Mouse (Mus musculus) heart, embryonic 14.5 days (tissue): ENCODE data around the gene Bag5. TPM values are rescaled to one million over a fixed set of nuclear protein-coding genes. Genes with fewer than 3 reads are reported as not detected.

ENCODE experiments used
- ATAC-seq: fragments of 200-750 bp; cut with Nextera tagmentation; 2 replicates; pipeline ENCODE4 v1.8.0; 2017; ENCODE audit warnings: low read depth, moderate TSS enrichment; ENCODE audit not compliant: insufficient number of reproducible peaks, insufficient read depth, low FRiP score
- H3K27ac ChIP-seq, 2 experiments: fragments of 200-500 bp in 1 of 2; fragments of 300-500 bp in 1 of 2; sonication (generic) in 1 of 2; replicated peaks in 1 of 2; 2 replicates each; pipeline ENCODE4 v1.5.1; 2012 to 2014; ENCODE audit warnings: low read depth in 2 of 2, low read length in 2 of 2, control low read depth in 1 of 2, mild to moderate bottlenecking in 1 of 2, mixed read lengths in 1 of 2; ENCODE audit not compliant: control insufficient read depth in 1 of 2, insufficient read depth in 1 of 2
- H3K27me3 ChIP-seq: fragments of 300-500 bp; sonication (generic); 2 replicates; pipeline ENCODE4 v1.6.1; 2014; ENCODE audit warnings: mild to moderate bottlenecking, low read length, control low read depth; ENCODE audit not compliant: control insufficient read depth, insufficient read depth
- H3K36me3 ChIP-seq: fragments of 300-500 bp; sonication (generic); 2 replicates; pipeline ENCODE4 v1.6.1; 2014; ENCODE audit warnings: mild to moderate bottlenecking, control low read depth, low read length, mixed read lengths; ENCODE audit not compliant: control insufficient read depth, insufficient read depth
- H3K4me1 ChIP-seq, 2 experiments: fragments of 200-500 bp in 1 of 2; fragments of 300-500 bp in 1 of 2; sonication (generic) in 1 of 2; 2 replicates each; pipeline ENCODE4 v1.6.1; 2012 to 2014; ENCODE audit warnings: low read length in 2 of 2, control low read depth in 1 of 2, mixed read lengths in 1 of 2; ENCODE audit not compliant: control insufficient read depth in 2 of 2, insufficient read depth in 2 of 2
- H3K4me2 ChIP-seq: fragments of 300-500 bp; sonication (generic); 2 replicates; pipeline ENCODE4 v1.6.1; 2014; ENCODE audit warnings: mild to moderate bottlenecking, low read length
- H3K4me3 ChIP-seq, 2 experiments: fragments of 200-500 bp in 1 of 2; fragments of 300-500 bp in 1 of 2; sonication (generic) in 1 of 2; 2 replicates each; pipeline ENCODE4 v1.5.1; 2012 to 2014; ENCODE audit warnings: low read length in 2 of 2, mild to moderate bottlenecking in 2 of 2, control low read depth in 1 of 2, low read depth in 1 of 2, moderate library complexity in 1 of 2; ENCODE audit not compliant: control insufficient read depth in 1 of 2, insufficient read depth in 1 of 2
- H3K9ac ChIP-seq: fragments of 300-500 bp; sonication (generic); 2 replicates; pipeline ENCODE4 v1.6.1; 2014; ENCODE audit warnings: mild to moderate bottlenecking, low read length
- H3K9me3 ChIP-seq: fragments of 300-500 bp; sonication (generic); 2 replicates; pipeline ENCODE4 v1.6.1; 2016; ENCODE audit warnings: low read length, control low read depth; ENCODE audit not compliant: control insufficient read depth
- WGBS: fragments of 180-500 bp; shearing (Covaris S2); extraction: QIAGEN DNeasy Blood & Tissue Kit; methylation state at CpG from one replicate; pipeline ENCODE4 v1.1.7; 2014; 5-methylcytosine and 5-hydroxymethylcytosine counted together
- polyA plus RNA-seq: library from polyadenylated mRNA; unstranded; fragments of >200 nt; fragmentation: Nextera tagmentation; extraction: Ambion mirVana; gene quantifications from 2 replicates; pipeline ENCODE4 v1.2.1, GENCODE M21; 2014

Bag5 gene
- polyA plus RNA-seq, 1 experiment from 2014 or later = 42.1 TPM

DNA sequence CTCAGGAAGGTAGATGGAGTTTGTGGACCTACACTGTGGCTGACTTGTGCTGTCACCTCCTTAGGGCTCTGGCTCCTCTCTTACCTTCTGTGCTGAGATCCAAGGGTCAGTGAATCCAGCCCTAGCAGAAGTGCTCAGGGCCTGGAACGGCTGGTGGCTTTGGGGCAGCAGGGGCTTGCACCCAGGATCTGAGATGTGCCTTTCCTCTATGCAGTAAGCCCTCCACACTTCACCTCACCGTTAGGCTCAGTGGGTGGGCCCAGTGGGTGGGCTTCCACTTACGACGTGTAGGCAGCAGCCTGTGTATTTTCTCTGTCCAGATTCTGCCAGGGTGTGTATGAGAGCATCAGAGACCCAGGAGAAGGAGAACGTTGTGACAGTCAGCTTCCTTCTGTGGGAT lies 19.9 kb upstream of the Bag5 start:
- no peaks in the 10 kb centered on the region for H3K9me3 ChIP-seq
- H3K36me3 ChIP-seq = peaks cover 21% of the 10 kb centered on the region; the same call in 1 of the 2 replicates
- H3K4me3 ChIP-seq = no peak overlapping the region
- no peak for ATAC-seq
- 0 out of 4 replicates have a peak, but pooled peaks cover 0 to 6% of the 10 kb centered on the region in 2 experiments for H3K4me1 ChIP-seq
- WGBS = 69% methylated on average over 5 of the region's 5 CpGs
- 0 out of 2 replicates have a peak overlapping the region, but pooled peaks have one; percentile 43 for H3K4me2 ChIP-seq
- peak overlapping the region; percentile 50; the same call in 1 of the 2 replicates for H3K9ac ChIP-seq
- no peaks in the 10 kb centered on the region for H3K27me3 ChIP-seq
- no peak overlapping the region for H3K27ac ChIP-seq

DNA sequence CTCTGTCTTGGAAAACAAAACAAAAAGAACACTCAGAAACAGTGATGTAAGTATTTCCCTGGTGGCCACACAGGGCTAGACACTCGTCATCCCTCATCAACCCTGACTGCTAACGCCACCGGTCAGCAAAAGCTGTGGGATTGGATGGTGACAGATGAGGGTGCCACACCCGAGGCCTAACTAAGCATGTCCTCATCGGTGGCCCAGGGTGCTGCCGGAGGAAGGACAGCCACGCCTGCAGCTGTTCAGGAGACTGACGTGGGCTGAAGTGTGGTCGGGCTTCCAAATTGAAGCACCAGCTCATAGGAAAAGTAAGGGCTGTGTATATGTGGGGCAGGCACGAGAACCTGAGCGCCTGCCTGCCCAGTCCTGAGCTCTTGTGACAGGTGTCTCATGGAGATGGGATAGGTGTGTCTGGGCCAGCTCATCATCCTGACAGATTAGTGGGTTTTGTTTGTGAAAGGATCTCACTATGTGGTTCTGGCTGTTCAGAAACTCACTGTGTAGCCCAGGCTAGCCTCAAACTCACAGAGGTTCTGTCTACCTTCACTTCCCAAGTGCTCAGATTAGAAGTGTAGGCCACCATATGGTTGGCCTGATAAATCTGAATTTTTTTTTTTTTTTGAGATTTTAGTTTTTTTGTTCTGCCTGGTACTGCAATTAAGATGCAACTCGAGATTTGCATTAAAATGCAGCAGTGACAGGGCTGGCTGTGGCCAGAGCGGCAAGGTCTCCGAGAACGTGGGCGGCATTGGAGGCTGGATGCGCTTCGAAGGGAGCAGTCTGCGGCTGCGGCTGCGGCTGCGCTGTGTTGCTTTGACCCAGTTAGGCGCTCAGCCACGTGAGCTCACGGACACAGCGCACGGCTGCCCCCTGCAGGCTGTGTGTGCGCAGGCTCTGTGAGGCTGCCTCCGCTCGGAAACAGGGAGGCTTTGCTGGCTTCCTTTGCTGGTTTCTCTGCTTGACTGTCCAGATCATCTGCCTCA lies 19.1 kb upstream of the Bag5 start:
- 30% methylated on average over 30 of the region's 30 CpGs for WGBS
- no peaks in the 10 kb centered on the region for H3K27me3 ChIP-seq
- H3K27ac ChIP-seq = no peak overlapping the region
- H3K9me3 ChIP-seq = no peaks in the 10 kb centered on the region
- peak; percentile 80 for ATAC-seq
- no peak overlapping the region for H3K4me3 ChIP-seq
- H3K4me2 ChIP-seq = peak overlapping the region; percentile 43
- H3K4me1 ChIP-seq = 0 out of 4 replicates have a peak, but pooled peaks cover 0 to 6% of the 10 kb centered on the region in 2 experiments
- 0 out of 2 replicates have a peak overlapping the region, but pooled peaks have one; percentile 50 for H3K9ac ChIP-seq
- peaks cover 21% of the 10 kb centered on the region; the same call in 1 of the 2 replicates for H3K36me3 ChIP-seq

DNA sequence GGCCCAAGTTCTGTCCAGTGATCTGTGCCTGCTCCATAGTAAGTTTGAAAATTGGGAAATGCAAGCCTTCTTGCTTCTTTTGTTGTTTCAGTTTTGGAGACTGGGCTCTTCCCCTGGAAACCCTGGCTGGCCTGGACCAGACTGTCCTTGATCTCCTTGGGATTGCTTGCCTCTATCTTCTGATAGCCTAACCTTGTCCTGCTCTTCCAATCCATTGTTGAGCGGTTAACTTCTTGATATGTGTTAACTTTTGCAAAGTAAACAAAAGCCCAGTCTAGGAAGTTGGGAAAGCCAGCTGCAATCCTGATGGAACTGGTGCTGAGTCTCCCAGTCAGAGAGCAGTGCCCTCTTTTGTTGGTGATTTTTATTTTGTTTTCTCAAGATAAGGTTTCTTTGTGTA lies 14.9 kb upstream of the Bag5 start:
- H3K27ac ChIP-seq = no peak overlapping the region
- H3K9me3 ChIP-seq = no peaks in the 10 kb centered on the region
- no peak overlapping the region for H3K4me3 ChIP-seq
- H3K27me3 ChIP-seq = no peaks in the 10 kb centered on the region
- H3K4me1 ChIP-seq = peaks cover 0 to 6% of the 10 kb centered on the region in 2 experiments; a peak in 1 of 4 replicates
- no peak overlapping the region for H3K9ac ChIP-seq
- 67% methylated on average over 1 of the region's 1 CpGs for WGBS
- no peak overlapping the region for H3K4me2 ChIP-seq
- no peak for ATAC-seq
- peaks cover 41% of the 10 kb centered on the region for H3K36me3 ChIP-seq

DNA sequence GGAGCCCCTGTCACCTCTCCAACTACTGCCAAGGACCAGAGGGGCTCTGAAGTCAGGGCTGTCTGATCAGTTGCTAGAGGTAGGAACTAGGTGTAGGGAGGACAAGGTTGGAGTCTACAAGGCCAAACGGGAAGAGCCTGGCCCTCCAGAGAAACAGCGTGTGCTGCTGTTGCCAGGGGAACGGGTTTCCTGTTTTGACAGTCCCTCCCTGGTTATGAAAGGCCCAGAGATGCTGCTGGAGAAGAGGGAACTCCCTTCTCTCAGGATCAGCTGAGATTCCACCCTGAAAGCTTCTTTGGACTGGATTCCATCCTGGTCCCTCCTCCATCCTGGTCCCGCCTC lies 13.0 kb upstream of the Bag5 start:
- Histone ChIP-seq H3K4me3 (no peak overlapping the region), H3K4me2 (no peak overlapping the region), H3K4me1 (no peaks in the 10 kb centered on the region; a peak in 1 of 4 replicates), H3K9me3 (no peaks in the 10 kb centered on the region), H3K9ac (no peak overlapping the region), H3K27ac (peak overlapping the region in 1 of 2 experiments; percentile 68; a peak in 2 of 4 replicates), H3K36me3 (peaks cover 33% of the 10 kb centered on the region), H3K27me3 (no peaks in the 10 kb centered on the region)
- 64% methylated on average over 4 of the region's 4 CpGs for WGBS
- ATAC-seq = peak; percentile 38; the same call in 1 of the 2 replicates

DNA sequence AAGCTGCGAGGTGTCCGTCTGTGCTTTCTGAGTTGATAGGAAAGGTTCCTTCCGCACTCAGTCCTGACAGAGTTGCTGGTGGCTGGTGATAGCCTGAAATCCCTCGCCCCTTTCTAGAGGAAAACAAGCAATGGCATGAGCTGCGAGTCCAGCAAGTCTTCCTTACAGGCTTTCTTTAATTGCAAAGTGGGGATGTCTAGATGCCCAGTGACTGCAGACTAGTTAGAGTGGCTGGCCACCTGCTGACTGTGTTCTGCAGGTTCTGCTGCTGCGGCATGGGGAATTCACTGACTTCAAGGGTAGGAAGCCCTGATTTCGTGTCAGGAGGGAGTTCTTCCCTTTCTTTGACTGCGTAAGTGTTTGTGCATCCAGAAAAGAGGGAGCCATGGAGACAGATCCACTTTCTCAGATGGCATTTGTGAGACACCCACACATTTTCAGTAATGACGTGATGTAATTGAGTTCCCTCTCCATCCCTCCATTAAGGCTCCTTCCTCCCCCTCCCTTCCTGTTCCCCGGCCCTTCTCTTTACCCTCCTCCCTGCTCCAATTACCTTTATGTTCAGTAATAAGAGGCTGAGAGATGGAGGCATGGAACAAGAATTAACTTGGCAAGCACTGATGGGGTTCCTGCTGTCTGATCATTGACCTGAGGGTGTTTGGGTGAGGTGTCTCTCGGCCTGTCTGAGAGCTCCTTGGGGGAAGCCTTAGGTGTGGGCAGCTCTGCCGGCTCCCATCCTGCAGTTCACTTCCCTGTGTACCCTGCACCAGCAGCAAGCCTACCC lies 12.5 kb upstream of the Bag5 start:
- H3K4me3 ChIP-seq = no peak overlapping the region
- no peak overlapping the region for H3K4me2 ChIP-seq
- WGBS = 65% methylated on average over 12 of the region's 12 CpGs
- H3K27me3 ChIP-seq = no peaks in the 10 kb centered on the region
- no peak overlapping the region for H3K9ac ChIP-seq
- H3K27ac ChIP-seq = peak overlapping the region; percentile 68
- no peak for ATAC-seq
- H3K4me1 ChIP-seq = no peaks in the 10 kb centered on the region; a peak in 1 of 4 replicates
- H3K9me3 ChIP-seq = no peaks in the 10 kb centered on the region
- H3K36me3 ChIP-seq = peaks cover 33% of the 10 kb centered on the region

DNA sequence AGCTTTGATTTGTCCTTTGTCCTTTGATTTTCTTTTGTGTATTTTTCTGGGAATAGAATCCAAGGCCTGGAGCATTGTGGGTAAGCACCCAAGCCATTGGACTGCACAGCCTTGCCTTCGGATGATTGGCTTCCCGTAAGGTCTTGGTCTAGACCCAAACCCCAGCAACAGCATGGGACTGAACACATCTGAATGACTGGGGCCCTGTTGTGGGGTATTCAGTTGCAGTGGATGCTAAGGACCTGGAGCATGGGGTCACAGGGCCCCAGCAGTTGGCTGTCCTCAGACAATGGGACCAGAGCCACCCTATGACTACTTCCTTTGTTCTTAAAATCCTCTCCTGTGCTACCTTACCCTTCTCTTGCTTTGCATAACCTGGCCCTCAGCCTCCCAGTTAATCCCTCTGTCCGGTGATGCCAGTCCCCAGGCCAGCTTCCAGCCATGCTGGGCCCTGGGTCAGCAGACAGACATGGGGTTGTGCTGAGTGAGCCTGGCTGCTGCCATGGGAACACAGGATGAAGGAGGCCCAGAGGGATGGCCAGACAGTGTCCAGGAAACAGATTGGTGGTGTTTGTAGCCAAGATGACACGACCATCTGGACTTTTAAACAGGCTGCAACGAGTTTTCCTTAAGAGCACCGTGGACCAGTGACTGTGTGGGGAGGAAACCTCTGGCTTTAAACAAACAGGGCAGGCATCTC lies 11.7 kb upstream of the Bag5 start:
- 71% methylated on average over 6 of the region's 6 CpGs for WGBS
- Histone ChIP-seq H3K27me3 (no peaks in the 10 kb centered on the region), H3K36me3 (peaks cover 30% of the 10 kb centered on the region), H3K4me1 (no peaks in the 10 kb centered on the region; a peak in 1 of 4 replicates), H3K27ac (peak overlapping the region; percentile 68), H3K9ac (no peak overlapping the region), H3K9me3 (no peaks in the 10 kb centered on the region), H3K4me2 (no peak overlapping the region), H3K4me3 (no peak overlapping the region)
- peak; percentile 31; the same call in 1 of the 2 replicates for ATAC-seq

DNA sequence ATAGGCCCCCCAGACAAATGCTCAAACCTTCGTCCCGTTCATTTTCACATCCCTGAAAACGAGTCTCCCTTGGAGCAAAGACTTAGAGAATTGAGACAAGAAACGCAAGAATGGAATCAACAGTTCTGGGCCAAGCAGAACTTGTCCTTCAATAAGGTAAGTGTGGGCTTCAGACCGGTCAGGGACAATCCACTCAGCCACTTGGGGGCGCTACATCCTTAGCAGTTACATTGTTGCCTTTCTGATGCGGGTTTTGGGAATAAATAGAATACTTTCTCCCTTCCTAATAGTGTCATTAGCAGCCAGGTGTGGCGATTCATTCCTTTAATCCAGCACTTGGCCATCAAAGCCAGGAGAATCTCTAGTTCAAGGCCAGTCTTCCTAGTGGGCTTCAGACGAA lies 9.6 kb upstream of the Bag5 start:
- H3K4me1 ChIP-seq = no peaks in the 10 kb centered on the region; a peak in 1 of 4 replicates
- 65% methylated on average over 9 of the region's 9 CpGs for WGBS
- no peak for ATAC-seq
- H3K4me2 ChIP-seq = no peak overlapping the region
- no peak overlapping the region for H3K4me3 ChIP-seq
- no peak overlapping the region for H3K27ac ChIP-seq
- no peak overlapping the region for H3K9ac ChIP-seq
- H3K36me3 ChIP-seq = peaks cover 29% of the 10 kb centered on the region
- H3K27me3 ChIP-seq = no peaks in the 10 kb centered on the region
- H3K9me3 ChIP-seq = no peaks in the 10 kb centered on the region
